Mouse (Mus musculus) liver, embryonic 12.5 days (tissue): ENCODE measurements around the gene Rad51ap2. TPM values are rescaled to one million over a fixed set of nuclear protein-coding genes. Genes with fewer than 3 reads are reported as not detected.
A peak's percentile ranks its signal among the peaks of the same experiment; 100 is the strongest.

Experiments used
- ATAC-seq: fragments of 200-750 bp; cut with Nextera tagmentation; 2 replicates; pipeline ENCODE4 v1.8.0; 2017; ENCODE audit warnings: moderate number of reproducible peaks, mild to moderate bottlenecking, moderate library complexity
- H3K27ac ChIP-seq: fragments of 300-500 bp; sonication (generic); 2 replicates; pipeline ENCODE4 v1.5.1; 2016; ENCODE audit warnings: mild to moderate bottlenecking
- H3K27me3 ChIP-seq: fragments of 300-500 bp; sonication (generic); replicated peaks from 2 replicates; pipeline ENCODE4 v1.6.1; 2016; ENCODE audit warnings: mild to moderate bottlenecking, moderate library complexity
- H3K36me3 ChIP-seq: fragments of 300-500 bp; sonication (generic); 2 replicates; pipeline ENCODE4 v1.6.1; 2016; ENCODE audit warnings: mild to moderate bottlenecking, moderate library complexity
- H3K4me1 ChIP-seq: fragments of 300-500 bp; sonication (generic); 2 replicates; pipeline ENCODE4 v1.6.1; 2016
- H3K4me2 ChIP-seq: fragments of 300-500 bp; sonication (generic); 2 replicates; pipeline ENCODE4 v1.6.1; 2016; ENCODE audit warnings: mild to moderate bottlenecking, moderate library complexity
- H3K4me3 ChIP-seq: fragments of 300-500 bp; sonication (generic); 2 replicates; pipeline ENCODE4 v1.5.1; 2016; ENCODE audit warnings: mild to moderate bottlenecking, moderate library complexity
- H3K9ac ChIP-seq: fragments of 300-500 bp; sonication (generic); 2 replicates; pipeline ENCODE4 v1.6.1; 2016; ENCODE audit warnings: mild to moderate bottlenecking, moderate library complexity
- H3K9me3 ChIP-seq: fragments of 300-500 bp; sonication (generic); replicated peaks from 2 replicates; pipeline ENCODE4 v1.6.1; 2016; ENCODE audit warnings: mild to moderate bottlenecking, moderate library complexity
- WGBS: fragments of 180-500 bp; shearing (Covaris S2); methylation state at CpG from one replicate; pipeline ENCODE4 v1.1.7; 2016; ENCODE audit not compliant: insufficient replicate concordance; 5-methylcytosine and 5-hydroxymethylcytosine counted together
- polyA plus RNA-seq: library from polyadenylated mRNA; unstranded; fragments of >200 nt; fragmentation: Nextera tagmentation; extraction: Ambion mirVana; gene quantifications from 2 replicates; pipeline ENCODE4 v1.2.1, GENCODE M21; 2016

Rad51ap2 gene
- polyA plus RNA-seq, 1 experiment from 2014 or later: 0.06 TPM

- H3K36me3 ChIP-seq: no peaks in the 10 kb centered on the region
- H3K4me3 ChIP-seq: no peak overlapping the region
- no peaks in the 10 kb centered on the region for H3K9me3 ChIP-seq
- WGBS: 19% methylated on average over 23 of the region's 23 CpGs
- H3K27ac ChIP-seq: no peak overlapping the region
- no peaks in the 10 kb centered on the region for H3K4me1 ChIP-seq
- H3K4me2 ChIP-seq: peak overlapping the region; percentile 49
- no peak for ATAC-seq
- H3K9ac ChIP-seq: no peak overlapping the region
- peaks cover 52% of the 10 kb centered on the region for H3K27me3 ChIP-seq
Measured at GRCm38 (mm10) chr12:11437907-11438447, 17.9 kb upstream of the Rad51ap2 start.

- H3K27me3 ChIP-seq: peaks cover 15% of the 10 kb centered on the region
- no peak overlapping the region for H3K4me3 ChIP-seq
- no peaks in the 10 kb centered on the region for H3K9me3 ChIP-seq
- H3K36me3 ChIP-seq: no peaks in the 10 kb centered on the region
- H3K9ac ChIP-seq: no peak overlapping the region
- no peak overlapping the region for H3K27ac ChIP-seq
- H3K4me1 ChIP-seq: peaks cover 8% of the 10 kb centered on the region
- no peak overlapping the region for H3K4me2 ChIP-seq
- 48% methylated on average over 5 of the region's 5 CpGs for WGBS
- no peak for ATAC-seq
Measured at GRCm38 (mm10) chr12:11454146-11454545, 1.7 kb upstream of the Rad51ap2 start.

- Histone ChIP-seq H3K4me3 (peak overlapping the region; percentile 49), H3K4me1 (peaks cover 8% of the 10 kb centered on the region), H3K4me2 (peak overlapping the region; percentile 77), H3K27ac (no peak overlapping the region), H3K36me3 (no peaks in the 10 kb centered on the region), H3K9ac (peak overlapping the region; percentile 46; the same call in 1 of the 2 replicates), H3K27me3 (peaks cover 15% of the 10 kb centered on the region), H3K9me3 (no peaks in the 10 kb centered on the region)
- no peak for ATAC-seq
- WGBS: 6% methylated on average over 11 of the region's 11 CpGs
Measured at GRCm38 (mm10) chr12:11456213-11456612, 334 bp downstream of the Rad51ap2 start.

GRCm38 (mm10) chr12:11456632-11457031, 753 bp downstream of the Rad51ap2 start:
- H3K4me1 ChIP-seq: peaks cover 8% of the 10 kb centered on the region
- H3K9ac ChIP-seq: no peak overlapping the region
- 68% methylated on average over 4 of the region's 4 CpGs for WGBS
- no peaks in the 10 kb centered on the region for H3K36me3 ChIP-seq
- ATAC-seq: no peak
- no peak overlapping the region for H3K27ac ChIP-seq
- H3K4me3 ChIP-seq: no peak overlapping the region
- peaks cover 15% of the 10 kb centered on the region for H3K27me3 ChIP-seq
- H3K9me3 ChIP-seq: no peaks in the 10 kb centered on the region
- no peak overlapping the region for H3K4me2 ChIP-seq

Other genes with a start within 250 kb of the Rad51ap2 start
- gene Msgn1, start 247.1 kb upstream of the Rad51ap2 start, polyA plus RNA-seq: not detected in 2 replicates
- 13.0 and 16.2 TPM in 2 replicates for gene Gen1, start 190.3 kb upstream of the Rad51ap2 start, polyA plus RNA-seq
- gene Smc6, start 190.2 kb upstream of the Rad51ap2 start, polyA plus RNA-seq: 79.9 and 90.2 TPM in 2 replicates
- 0.14 and 0.44 TPM in 2 replicates for gene Vsnl1, start 19.5 kb upstream of the Rad51ap2 start, polyA plus RNA-seq